Mouse (Mus musculus): ENCODE data around the gene Gigyf2.
"Not testable (repeated sequence)": the region's sequence is repeated elsewhere in the genome, so short reads cannot be mapped to it uniquely, and the experiment has no call there.

The Gigyf2 gene

GRCm38 (mm10) chr1:87447183-87448104 lies 120.6 kb downstream of the Gigyf2 start:
- peak; percentile 53 to 69 for DNase-seq (ENCODE audit: low spot score in 2 of 2)

- DNase-seq (ENCODE audit: low spot score in 2 of 2): no peak
Measured at GRCm38 (mm10) chr1:87449432-87449831, 122.6 kb downstream of the Gigyf2 start.

GRCm38 (mm10) chr1:87456425-87456824 lies 129.6 kb downstream of the Gigyf2 start:
- no peak for DNase-seq (ENCODE audit: low spot score in 2 of 2)

GRCm38 (mm10) chr1:87458045-87458444 lies 131.2 kb downstream of the Gigyf2 start:
- no peak for DNase-seq (ENCODE audit: low spot score in 2 of 2)

- not testable (repeated sequence) for DNase-seq (ENCODE audit: low spot score in 2 of 2)
Measured at GRCm38 (mm10) chr1:87459856-87460255, 133.1 kb downstream of the Gigyf2 start.

- no peak for DNase-seq (ENCODE audit: low spot score in 2 of 2)
Measured at GRCm38 (mm10) chr1:87467469-87467868, 140.7 kb downstream of the Gigyf2 start.

- DNase-seq (ENCODE audit: low spot score in 2 of 2): no peak
Measured at GRCm38 (mm10) chr1:87468321-87468720, 141.5 kb downstream of the Gigyf2 start.

GRCm38 (mm10) chr1:87469971-87470370 lies 143.2 kb downstream of the Gigyf2 start, which contains the start of gene Snorc:
Gene Snorc (plus strand): TSS chr1:87470271.
- not testable (repeated sequence) for DNase-seq (ENCODE audit: low spot score in 2 of 2)

GRCm38 (mm10) chr1:87471914-87472313 lies 145.1 kb downstream of the Gigyf2 start:
- no peak for DNase-seq (ENCODE audit: low spot score in 2 of 2)

GRCm38 (mm10) chr1:87472576-87472975 lies 145.8 kb downstream of the Gigyf2 start:
- no peak for DNase-seq (ENCODE audit: low spot score in 2 of 2)

GRCm38 (mm10) chr1:87475076-87475895 lies 148.5 kb downstream of the Gigyf2 start:
- peak; percentile 65 to 84 for DNase-seq (ENCODE audit: low spot score in 2 of 2)

GRCm38 (mm10) chr1:87482546-87482945 lies 155.7 kb downstream of the Gigyf2 start:
- DNase-seq (ENCODE audit: low spot score in 2 of 2): no peak

GRCm38 (mm10) chr1:87486386-87486785 lies 159.6 kb downstream of the Gigyf2 start:
- DNase-seq (ENCODE audit: low spot score in 2 of 2): peak; percentile 65 to 81

GRCm38 (mm10) chr1:87492285-87492684 lies 165.5 kb downstream of the Gigyf2 start:
- no peak for DNase-seq (ENCODE audit: low spot score in 2 of 2)

- no peak for DNase-seq (ENCODE audit: low spot score in 2 of 2)
Measured at GRCm38 (mm10) chr1:87493542-87493941, 166.7 kb downstream of the Gigyf2 start.
